Comparison of ENCODE assay signal across 37 mouse cellular contexts in the genomic region with DNA sequence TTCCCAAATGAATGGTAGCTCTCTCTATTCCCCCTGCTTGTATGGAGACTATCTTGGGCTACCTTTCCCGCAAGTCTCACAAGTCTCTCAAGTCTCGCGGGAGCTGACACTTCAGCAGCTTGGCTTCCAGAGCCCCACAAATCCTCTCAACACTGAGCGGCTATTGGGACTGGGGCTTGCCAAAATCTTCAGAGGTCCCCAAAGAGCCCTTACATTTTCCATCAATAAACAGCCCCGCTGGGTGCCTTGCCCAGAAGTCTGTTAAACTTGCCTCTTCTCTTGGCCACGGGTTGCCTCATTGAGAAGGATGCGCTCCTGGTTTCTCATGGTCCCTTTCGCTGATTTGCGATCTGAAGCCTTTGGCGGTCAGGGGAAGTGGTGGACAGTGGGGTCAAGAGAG. TPM values are rescaled to one million over a fixed set of nuclear protein-coding genes. Genes with fewer than 3 reads are reported as not detected.
"Had no signal": no experiment of that assay in that cellular context is flagged by ENCODE, and none has a peak within 500 bp of the region (broad histone marks: within the 10 kb centered on the region; RNA-seq: fewer than 3 reads in every experiment).

No protein-coding gene starts in this region.

- ATAC-seq: hindbrain, embryonic 16.5 days; inflammation-experienced regulatory T-cells, adult 6 months; intestine, embryonic 16.5 days; liver, embryonic 12.5 days had no signal

- DNase-seq: gastrocnemius, postnatal 14 days; gastrocnemius, postnatal 36 days; heart, adult 18-20 months; heart, postnatal 4 days; kidney, adult 18-20 months; kidney, adult 8-10 months; kidney, postnatal 10 days; kidney, postnatal 25 days; kidney, postnatal 4 days; left cerebral cortex, postnatal 4 days had no signal

- H3K27ac ChIP-seq: heart, embryonic 13.5 days; heart, embryonic 15.5 days; hindbrain, embryonic 10.5 days; hindbrain, embryonic 12.5 days; hindbrain, embryonic 14.5 days; layer of hippocampus, adult 2 months; limb, embryonic 13.5 days; limb, embryonic 15.5 days; liver, embryonic 12.5 days; liver, embryonic 14.5 days had no signal

- H3K4me3 ChIP-seq: heart, embryonic 13.5 days; heart, embryonic 15.5 days; hindbrain, embryonic 10.5 days; hindbrain, embryonic 12.5 days; layer of hippocampus, adult 2 months; limb, embryonic 13.5 days; limb, embryonic 15.5 days; liver, embryonic 12.5 days had no signal

- H3K4me1 ChIP-seq: heart, embryonic 13.5 days; heart, embryonic 15.5 days; hindbrain, embryonic 10.5 days; hindbrain, embryonic 12.5 days; limb, embryonic 13.5 days; limb, embryonic 15.5 days; liver, embryonic 12.5 days had no signal

- H3K9ac ChIP-seq: heart, embryonic 13.5 days; heart, embryonic 15.5 days; hindbrain, embryonic 12.5 days; hindbrain, embryonic 14.5 days; limb, embryonic 13.5 days; limb, embryonic 15.5 days; liver, embryonic 12.5 days; liver, embryonic 14.5 days had no signal

- H3K4me2 ChIP-seq: heart, embryonic 11.5 days; heart, embryonic 13.5 days; heart, embryonic 15.5 days; hindbrain, embryonic 12.5 days; hindbrain, embryonic 14.5 days; limb, embryonic 13.5 days; limb, embryonic 15.5 days; liver, embryonic 12.5 days had no signal

- H3K9me3 ChIP-seq: heart, embryonic 13.5 days; heart, embryonic 15.5 days; hindbrain, embryonic 10.5 days; hindbrain, embryonic 12.5 days; limb, embryonic 13.5 days; limb, embryonic 15.5 days; liver, embryonic 12.5 days had no signal

- H3K36me3 ChIP-seq: heart, embryonic 13.5 days; heart, embryonic 15.5 days; hindbrain, embryonic 10.5 days; hindbrain, embryonic 12.5 days; limb, embryonic 13.5 days; limb, embryonic 15.5 days; liver, embryonic 12.5 days had no signal

- H3K27me3 ChIP-seq: heart, embryonic 15.5 days; hindbrain, embryonic 12.5 days; limb, embryonic 13.5 days; limb, embryonic 15.5 days; liver, embryonic 12.5 days had no signal

RNA-seq across cellular contexts. Expression of a gene that starts 25.6 kb away (rescaled TPM):
- total RNA-seq: heart, adult 18-20 months; heart, postnatal 25 days; heart, postnatal 4 days; layer of hippocampus, adult 2 months; layer of hippocampus, postnatal 10 days; layer of hippocampus, postnatal 25 days; left cerebral cortex, adult 18-20 months; left cerebral cortex, postnatal 10 days; left cerebral cortex, postnatal 25 days; left cerebral cortex, postnatal 4 days; liver, adult 2 months had no signal
- polyA plus RNA-seq: gonadal fat pad, adult 2 months; heart, embryonic 11.5 days; heart, embryonic 15.5 days; heart, postnatal 0 days; hindbrain, embryonic 10.5 days; hindbrain, embryonic 12.5 days; hindbrain, embryonic 14.5 days; hindbrain, embryonic 16.5 days; inflammation-experienced regulatory T-cells, adult 6 months; intestine, embryonic 16.5 days; kidney, embryonic 14.5 days; kidney, embryonic 16.5 days; limb, embryonic 11.5 days; limb, embryonic 13.5 days; liver, adult 2 months; liver, embryonic 12.5 days; liver, embryonic 14.5 days; liver, embryonic 16.5 days had no signal
